Mouse (Mus musculus) MEL (cell line): ENCODE results near the gene Mvb12a.

Source experiments
- CTCF ChIP-seq, 3 experiments: IDR thresholded peaks in 2 of 3; conservative IDR thresholded peaks in 1 of 3; 2 replicates each; pipeline ENCODE4 v1.5.1; 2011 to 2012; ENCODE audit warnings: low read length in 3 of 3, low read depth in 2 of 3, mild to moderate bottlenecking in 2 of 3, improper control_type of control experiment in 1 of 3, inconsistent platforms in 1 of 3, mixed read lengths in 1 of 3, moderate library complexity in 1 of 3; ENCODE audit not compliant: control insufficient read depth in 1 of 3, insufficient read depth in 1 of 3, poor library complexity in 1 of 3, severe bottlenecking in 1 of 3
- ELF1 ChIP-seq: IDR thresholded peaks from 2 replicates; pipeline ENCODE4 v1.6.1; 2014; ENCODE audit warnings: low read depth, mild to moderate bottlenecking, inconsistent platforms, low read length, improper control_type of control experiment, moderate library complexity
- EP300 ChIP-seq, 2 experiments: IDR thresholded peaks; 2 replicates each; pipeline ENCODE4 v1.6.1; 2011; ENCODE audit warnings: improper control_type of control experiment in 2 of 2, low read length in 2 of 2, low read depth in 1 of 2, mild to moderate bottlenecking in 1 of 2
- POLR2AphosphoS2 ChIP-seq: IDR thresholded peaks from 2 replicates; pipeline ENCODE4 v1.6.1; 2011; ENCODE audit warnings: low read length, improper control_type of control experiment
- TCF12 ChIP-seq: IDR thresholded peaks from 2 replicates; pipeline ENCODE4 v1.6.1; 2014; ENCODE audit warnings: low read depth, mild to moderate bottlenecking, inconsistent platforms, low read length, improper control_type of control experiment, moderate library complexity
- ZC3H11A ChIP-seq: IDR thresholded peaks from 2 replicates; pipeline ENCODE4 v1.6.1; 2012; ENCODE audit warnings: low read depth, mild to moderate bottlenecking, inconsistent platforms, low read length, improper control_type of control experiment

DNA sequence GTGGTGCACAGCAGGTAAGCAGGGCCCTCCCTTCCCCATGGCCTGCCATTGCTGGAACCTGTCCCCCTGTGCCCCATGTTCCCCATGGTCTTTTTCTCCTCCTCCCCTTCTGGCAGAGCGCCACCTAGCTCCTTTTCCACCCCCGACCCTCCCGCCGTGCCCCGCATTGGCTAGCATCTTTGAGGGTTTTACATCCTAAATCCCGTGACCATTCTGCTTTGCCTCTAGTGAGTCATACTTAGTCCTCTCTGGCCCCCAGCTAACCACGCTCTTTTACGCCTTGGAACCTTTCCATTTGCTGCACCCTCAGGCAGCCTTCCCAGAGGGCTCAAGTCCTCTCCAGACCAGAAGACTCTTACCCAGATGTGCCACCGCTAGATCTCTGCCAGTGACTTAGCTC is 37.5 kb downstream of the Mvb12a start:
- TF ChIP-seq TCF12 (no peak), ELF1 (no peak), POLR2AphosphoS2 (no peak), CTCF (IDR thresholded peaks at IDR 0.05 in 2 of 3, conservative IDR thresholded peaks at IDR 0.05 in 1 of 3; ENCODE audit: control insufficient read depth in 1 of 3, insufficient read depth in 1 of 3, low read depth in 2 of 3, low read length in 3 of 3, poor library complexity in 1 of 3, severe bottlenecking in 1 of 3) (no peak), EP300 (IDR thresholded peaks at IDR 0.05; ENCODE audit: low read depth in 1 of 2, low read length in 2 of 2) (no peak), ZC3H11A (no peak)
